Mouse (Mus musculus): ENCODE measurements around the gene Mcrip1. TPM values are rescaled to one million over a fixed set of nuclear protein-coding genes. Genes with fewer than 3 reads are reported as not detected.

The Mcrip1 gene
- total RNA-seq, 2 experiments from 2014 or later: 3.2 to 8.1 TPM

DNA sequence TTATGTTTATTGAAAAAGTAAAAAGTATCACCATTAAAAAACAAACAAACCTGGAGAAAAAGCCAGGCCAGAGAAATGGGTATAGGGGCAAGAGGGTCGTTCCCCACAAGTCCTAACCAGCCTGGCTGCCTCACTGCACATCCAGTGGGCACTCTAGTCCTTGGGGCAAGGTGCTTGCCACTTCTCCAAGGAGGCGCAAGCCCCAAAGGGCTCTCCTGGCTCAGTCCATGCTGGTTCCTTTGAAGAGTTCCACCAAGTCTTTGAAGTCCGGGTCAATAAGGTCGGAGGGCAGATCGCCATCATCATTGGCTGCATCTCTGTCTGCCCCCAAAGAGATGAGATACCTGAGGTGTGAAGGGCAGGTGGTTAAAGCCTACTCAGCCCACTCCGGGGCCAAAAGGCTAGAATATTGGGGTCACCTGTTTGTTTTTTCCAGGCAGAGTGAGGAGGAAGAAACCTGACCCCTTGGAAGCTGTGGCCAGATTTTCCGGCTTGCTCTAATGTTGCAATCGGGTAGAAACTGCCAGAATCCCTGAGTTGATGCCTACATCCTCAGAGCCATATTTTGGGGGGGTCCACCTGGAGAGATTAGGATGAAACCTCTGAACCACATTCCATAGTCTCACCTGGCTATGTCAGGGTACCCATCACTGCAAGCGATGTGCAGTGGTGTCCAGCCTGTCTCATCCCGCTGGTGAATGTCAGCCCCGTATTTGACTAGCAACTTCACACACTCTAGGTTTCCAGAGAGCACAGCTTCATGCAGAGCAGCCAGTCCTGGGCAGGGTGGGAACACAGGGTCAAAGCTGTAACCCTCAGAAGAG is 671 bp upstream of the Mcrip1 start:
- no peak for ATAC-seq (replicated peaks; ENCODE audit: low FRiP score, poor library complexity, severe bottlenecking)

DNA sequence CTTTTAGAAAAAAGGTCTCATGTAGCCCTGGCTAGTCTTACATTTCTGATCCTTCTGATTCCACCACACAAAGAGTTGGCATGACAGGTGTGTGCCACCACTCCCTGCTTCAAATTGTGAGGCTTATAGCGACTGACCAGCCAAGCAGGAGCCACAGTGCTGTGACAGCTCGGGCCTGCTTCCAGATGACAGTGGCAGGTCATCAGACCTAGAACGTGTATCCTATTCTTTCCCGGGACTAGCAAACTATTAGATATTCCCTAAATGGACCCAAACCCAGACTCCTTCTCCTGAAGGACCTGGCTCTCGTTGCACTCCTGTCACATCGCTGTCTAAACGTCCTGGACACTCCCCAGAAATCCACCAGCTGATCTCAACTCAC is 750 bp downstream of the Mcrip1 start:
- peak; percentile 36 for ATAC-seq (replicated peaks; ENCODE audit: low FRiP score, poor library complexity, severe bottlenecking)

DNA sequence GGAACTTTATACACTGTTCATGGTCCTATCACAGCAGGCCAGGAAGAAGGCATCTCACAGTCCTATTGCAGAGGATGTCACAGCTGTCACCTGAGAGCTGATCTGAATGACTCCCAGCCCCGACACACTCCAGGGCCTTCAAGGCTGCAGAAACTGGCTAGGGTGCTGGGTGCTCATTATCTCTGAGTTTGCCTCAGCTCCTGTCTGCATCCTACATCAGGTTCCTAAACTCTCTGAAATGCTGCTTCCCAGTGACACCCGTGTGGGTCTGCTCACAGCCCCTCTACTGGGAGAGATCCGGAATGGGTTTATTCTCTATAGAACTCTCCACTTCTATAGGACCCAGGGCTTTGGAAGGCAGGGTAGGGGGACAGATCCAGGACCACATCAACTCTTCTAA is 1.3 kb downstream of the Mcrip1 start:
- ATAC-seq (replicated peaks; ENCODE audit: low FRiP score, poor library complexity, severe bottlenecking): no peak

DNA sequence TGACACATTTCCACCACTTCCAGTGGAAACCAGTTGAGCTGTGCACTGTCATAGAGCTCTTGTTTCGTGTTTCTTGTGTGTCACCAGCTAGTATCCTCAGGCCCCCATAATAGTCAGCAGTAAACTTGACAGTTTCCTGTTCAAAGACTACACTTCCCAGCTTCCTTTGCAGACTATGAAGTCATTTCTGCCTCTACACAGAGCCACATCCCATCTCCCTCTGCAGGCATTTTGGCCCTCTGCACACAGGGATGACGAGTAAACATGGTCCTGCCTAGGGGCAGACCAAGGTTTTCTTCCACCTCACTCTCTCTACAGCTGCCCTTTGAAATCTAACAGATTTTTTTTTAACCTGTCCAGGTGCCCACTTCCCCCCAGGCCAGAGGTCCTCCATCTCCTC is 2.1 kb downstream of the Mcrip1 start:
- ATAC-seq (replicated peaks; ENCODE audit: low FRiP score, poor library complexity, severe bottlenecking): no peak

DNA sequence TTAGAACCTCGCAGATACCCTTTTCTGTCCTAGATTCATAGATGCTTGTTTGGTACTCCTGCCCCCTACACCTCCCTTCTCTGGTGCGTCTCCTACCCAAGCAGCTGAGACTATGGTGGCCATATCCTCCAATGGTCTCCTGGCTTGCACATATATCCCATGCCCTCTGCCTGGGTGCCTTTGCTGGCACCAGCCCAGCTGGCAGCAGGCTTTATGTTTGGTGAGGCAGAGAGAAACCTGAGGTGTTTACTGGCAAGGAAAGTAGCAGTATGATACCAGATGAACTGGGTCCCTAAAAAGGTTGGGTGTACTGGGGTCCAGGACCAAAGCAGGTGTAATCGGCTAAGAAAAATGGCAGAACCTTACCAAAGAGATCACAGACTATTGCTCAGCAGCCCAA is 3.6 kb downstream of the Mcrip1 start:
- no peak for ATAC-seq (replicated peaks; ENCODE audit: low FRiP score, poor library complexity, severe bottlenecking)

DNA sequence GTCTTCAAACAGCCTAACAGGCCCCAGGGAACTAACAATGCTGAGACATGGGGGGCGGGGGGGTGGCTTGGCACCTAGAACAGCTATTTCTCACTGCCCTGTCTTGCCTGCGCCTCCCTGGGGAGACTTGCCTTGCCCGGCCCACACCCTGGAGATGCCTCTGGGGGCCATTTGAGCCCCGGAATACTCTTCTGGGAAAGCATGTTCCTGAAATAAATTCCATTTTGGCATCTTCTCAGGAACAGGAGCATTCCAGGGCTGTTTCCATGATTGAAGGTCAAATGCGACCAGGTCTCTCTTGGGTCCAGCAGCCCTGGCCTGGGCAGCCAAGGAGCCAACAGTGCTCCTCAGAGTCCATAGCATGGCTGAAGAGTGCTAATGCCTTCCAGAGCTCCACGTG is 7.2 kb downstream of the Mcrip1 start:
- no peak for ATAC-seq (replicated peaks; ENCODE audit: low FRiP score, poor library complexity, severe bottlenecking)

DNA sequence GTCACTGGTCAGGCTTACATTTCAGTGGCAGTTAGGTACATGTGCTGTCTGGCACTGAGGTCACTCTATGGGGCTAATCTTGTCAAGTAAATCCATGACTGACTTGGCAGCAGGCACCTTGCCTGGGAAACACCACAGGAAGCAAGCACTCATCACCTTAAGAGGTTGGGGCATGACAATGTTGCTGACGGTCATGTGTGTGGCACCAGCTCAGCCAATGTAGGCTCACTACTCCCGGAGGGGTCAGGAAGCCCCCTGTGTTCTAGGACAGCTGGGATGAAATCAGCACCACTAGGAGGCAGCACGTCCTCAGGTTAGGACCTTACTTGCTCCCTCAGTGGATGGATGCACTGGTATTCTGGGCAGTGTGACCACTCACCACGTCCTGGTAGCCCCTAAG is 7.6 kb downstream of the Mcrip1 start:
- ATAC-seq (replicated peaks; ENCODE audit: low FRiP score, poor library complexity, severe bottlenecking): no peak

DNA sequence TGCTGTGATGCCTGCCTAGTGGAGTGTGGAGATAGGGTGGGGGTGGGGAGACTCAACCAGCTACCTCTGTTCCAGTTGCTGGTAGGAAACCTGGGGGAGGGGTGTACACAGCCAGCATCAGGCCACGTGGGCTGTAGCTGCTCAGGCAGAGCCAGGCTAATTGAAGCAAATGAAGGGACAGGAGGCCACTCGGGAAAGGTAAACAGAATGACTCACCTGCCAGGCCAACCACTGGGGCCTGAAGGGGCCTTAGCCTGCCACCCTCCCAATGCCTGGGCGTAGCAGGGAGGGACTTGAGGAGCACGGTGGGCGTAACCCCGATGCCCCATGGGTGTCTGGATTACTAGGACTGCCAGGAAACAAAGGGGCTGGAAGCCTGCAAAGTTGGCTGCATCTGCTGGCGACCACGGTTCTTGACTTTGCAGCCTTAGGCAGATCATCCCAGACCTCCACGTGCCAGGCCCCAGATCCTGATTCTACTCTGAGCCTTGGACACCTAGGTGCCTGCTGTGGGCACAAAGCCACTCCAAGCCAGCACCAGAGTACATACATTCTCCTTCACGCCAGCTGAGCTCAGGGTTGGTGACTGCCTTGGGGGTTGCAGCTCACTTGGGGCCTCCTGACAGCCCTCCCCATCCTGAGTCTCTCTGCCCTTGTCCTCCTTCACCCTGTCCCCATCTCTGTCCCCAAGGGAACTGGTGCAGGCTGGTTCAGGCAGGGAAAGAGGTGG is 10.1 kb downstream of the Mcrip1 start:
- ATAC-seq (replicated peaks; ENCODE audit: low FRiP score, poor library complexity, severe bottlenecking): no peak

DNA sequence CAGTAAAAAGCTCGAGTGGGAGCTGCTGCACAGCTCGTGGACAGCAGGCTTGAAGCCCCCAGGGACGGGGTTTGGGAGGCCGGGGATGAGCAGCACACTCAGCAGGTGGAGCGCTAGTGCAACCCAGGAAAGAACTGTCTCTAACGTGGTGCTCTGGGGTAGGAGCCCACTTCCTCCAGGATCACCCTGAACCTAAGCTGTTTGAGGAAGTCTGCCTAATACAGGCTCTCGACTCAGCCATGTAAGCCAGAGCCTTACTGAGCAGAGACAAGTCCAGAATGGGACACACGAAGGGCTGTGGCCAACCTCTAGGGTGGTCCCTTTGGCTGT is 10.6 kb downstream of the Mcrip1 start:
- ATAC-seq (replicated peaks; ENCODE audit: low FRiP score, poor library complexity, severe bottlenecking): no peak

DNA sequence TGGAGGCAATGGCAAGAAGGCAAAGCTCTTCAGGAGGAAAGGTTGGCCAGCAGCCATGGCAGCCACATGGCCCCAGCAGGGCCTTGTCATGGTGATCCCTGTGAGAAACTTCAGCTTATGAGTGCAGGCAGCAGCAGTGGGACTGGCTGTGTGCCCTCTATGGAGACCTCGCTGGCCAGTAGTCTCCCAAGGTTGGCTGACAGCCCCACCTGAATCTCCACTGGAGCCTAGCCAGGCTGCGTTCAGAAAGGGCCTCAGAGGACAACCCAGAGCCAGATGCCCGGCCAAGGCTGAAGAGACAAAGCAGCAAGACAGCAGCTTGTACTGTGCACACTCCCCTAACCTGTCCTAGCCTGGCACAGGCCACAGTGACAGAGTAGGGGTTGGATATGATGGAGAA is 11.0 kb downstream of the Mcrip1 start:
- ATAC-seq (replicated peaks; ENCODE audit: low FRiP score, poor library complexity, severe bottlenecking): no peak

DNA sequence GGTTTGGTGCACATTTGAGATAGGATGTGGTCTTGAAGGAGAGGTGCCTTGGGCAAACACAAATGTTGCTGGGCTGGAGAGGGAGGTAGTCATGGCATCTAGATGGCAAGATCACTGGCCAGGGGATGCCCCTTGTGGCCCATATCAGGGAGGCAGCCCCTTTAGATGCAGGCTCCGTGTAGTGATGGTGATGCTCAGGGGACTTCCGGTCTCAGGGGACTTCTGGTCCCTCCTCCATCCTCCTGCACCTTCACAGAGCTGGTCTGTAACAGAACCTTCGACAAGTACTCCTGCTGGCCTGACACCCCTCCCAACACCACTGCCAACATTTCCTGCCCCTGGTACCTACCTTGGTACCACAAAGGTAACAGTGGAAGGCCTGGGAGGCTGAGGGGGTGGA is 13.7 kb downstream of the Mcrip1 start:
- ATAC-seq (replicated peaks; ENCODE audit: low FRiP score, poor library complexity, severe bottlenecking): no peak

DNA sequence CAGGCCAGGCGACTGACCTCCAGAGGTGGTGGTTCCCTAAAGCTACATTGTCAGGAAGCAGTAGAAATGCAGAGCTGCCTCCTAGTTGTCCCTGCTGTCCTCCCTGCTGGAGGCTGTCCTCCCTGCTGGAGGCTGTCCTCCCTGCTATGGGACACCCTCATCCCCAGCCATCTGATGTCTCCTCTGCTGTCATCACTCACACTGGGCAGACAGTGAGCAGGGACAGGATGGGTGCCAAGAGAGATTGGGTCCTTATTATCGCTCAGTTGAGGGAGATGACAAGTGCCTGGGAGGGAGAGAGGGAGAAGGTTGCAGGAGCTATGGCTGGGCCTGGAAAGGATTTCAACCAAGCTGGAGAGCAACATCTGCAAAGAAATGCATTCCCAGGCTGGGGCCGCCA is 14.4 kb downstream of the Mcrip1 start:
- no peak for ATAC-seq (replicated peaks; ENCODE audit: low FRiP score, poor library complexity, severe bottlenecking)

DNA sequence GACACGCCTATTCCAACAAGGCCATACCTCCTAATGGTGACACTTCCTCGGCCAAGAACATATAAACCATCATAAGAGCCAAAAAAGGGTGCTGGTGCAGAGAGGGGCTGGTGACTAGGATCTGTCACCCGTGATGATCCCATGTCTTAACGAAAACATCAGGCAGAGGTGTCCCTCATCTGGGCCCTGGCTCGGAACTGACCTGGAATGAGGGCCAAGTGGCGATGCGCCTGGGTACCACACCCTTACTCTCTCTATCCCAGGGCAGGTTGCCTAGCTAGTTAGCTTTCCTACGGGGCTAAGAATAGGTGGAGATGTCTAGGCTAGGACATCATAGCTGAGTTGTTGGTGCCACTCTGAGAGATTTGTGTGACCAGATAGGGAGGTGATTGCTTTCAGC is 15.4 kb downstream of the Mcrip1 start:
- no peak for ATAC-seq (replicated peaks; ENCODE audit: low FRiP score, poor library complexity, severe bottlenecking)

DNA sequence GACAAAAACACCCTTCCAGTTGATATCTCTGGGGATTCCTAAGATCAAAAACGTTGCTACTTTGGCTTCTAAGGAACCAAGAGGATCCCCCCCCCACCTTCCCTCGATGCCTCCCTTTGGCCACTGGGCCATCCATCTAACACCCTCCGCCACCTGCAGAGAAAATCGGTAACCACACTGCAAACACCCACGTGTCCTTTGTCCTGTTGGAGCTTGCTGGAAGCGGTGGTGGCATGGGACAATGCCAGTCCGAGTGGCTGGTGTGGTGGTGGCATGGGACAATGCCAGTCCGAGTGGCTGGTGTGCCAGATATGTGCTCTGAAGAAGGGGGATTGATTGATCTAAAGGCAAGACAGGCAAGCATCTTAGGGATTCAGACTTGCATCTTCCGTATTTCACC is 17.9 kb downstream of the Mcrip1 start:
- no peak for ATAC-seq (replicated peaks; ENCODE audit: low FRiP score, poor library complexity, severe bottlenecking)

DNA sequence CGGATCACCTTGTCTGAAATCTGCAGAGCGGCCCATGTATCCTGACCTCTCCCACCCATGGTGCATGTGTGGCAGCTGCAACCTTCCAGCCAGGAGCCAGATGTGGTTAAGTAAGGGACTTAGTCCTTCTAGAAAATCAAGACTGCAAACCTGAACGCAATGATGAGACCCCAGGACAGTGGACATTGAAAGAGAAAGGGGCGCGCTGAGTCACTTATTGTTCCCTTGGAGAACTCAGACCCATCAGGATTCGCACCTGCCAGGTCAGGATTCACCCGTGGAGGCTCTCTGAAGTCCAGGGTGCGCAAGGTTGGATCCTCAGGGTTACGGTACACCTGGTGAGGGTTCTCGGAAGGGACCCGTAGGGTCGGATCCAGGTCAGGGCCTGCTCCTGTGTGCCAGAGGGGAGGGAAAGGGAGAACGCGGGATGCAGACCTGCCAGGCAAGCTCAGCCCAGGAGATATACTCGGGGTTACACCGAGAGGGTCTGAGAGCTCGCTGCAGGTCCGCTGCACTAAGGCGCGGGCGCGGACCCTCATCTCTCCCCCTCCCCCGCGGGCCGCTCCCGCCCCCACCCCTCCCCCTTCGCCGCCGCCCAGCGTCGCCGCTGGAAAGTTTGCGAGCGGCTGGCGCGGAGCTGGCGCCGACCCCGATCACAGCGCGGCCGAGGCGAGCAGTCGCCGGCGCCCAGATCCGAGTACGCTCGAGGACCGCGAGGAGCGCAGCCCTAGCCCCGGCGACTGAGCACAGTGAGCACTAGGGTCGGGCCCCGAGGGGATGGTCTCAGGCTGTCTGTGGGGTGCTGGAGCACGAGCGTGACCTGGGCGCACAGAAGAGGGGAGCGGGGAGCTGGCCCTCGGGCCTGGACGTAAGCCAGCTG is 19.2 kb downstream of the Mcrip1 start, which contains the start of gene Gcgr:
Gcgr (plus strand) TSS at position 615 of the 880 bp plus-strand sequence.
- no peak for ATAC-seq (replicated peaks; ENCODE audit: low FRiP score, poor library complexity, severe bottlenecking)

DNA sequence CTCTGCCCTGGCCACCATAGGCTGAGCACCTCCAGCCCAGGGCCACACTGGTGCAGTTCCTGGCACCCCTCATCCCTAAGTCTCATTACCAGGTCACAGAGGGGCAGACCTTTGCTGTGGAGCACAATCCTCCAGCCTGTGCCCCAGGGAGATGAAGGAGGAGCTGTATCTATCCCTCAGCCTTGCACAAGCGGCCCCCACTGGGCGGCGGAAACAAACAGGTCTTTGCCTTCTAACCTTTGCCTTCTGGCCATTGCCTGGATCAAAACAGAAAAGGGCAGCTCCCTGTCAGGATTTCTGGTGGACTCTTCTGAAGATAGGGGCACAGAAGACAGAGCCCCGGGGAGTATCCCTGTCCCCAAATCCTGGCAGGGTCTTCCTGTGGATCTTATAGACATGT is 20.6 kb downstream of the Mcrip1 start:
- no peak for ATAC-seq (replicated peaks; ENCODE audit: low FRiP score, poor library complexity, severe bottlenecking)

DNA sequence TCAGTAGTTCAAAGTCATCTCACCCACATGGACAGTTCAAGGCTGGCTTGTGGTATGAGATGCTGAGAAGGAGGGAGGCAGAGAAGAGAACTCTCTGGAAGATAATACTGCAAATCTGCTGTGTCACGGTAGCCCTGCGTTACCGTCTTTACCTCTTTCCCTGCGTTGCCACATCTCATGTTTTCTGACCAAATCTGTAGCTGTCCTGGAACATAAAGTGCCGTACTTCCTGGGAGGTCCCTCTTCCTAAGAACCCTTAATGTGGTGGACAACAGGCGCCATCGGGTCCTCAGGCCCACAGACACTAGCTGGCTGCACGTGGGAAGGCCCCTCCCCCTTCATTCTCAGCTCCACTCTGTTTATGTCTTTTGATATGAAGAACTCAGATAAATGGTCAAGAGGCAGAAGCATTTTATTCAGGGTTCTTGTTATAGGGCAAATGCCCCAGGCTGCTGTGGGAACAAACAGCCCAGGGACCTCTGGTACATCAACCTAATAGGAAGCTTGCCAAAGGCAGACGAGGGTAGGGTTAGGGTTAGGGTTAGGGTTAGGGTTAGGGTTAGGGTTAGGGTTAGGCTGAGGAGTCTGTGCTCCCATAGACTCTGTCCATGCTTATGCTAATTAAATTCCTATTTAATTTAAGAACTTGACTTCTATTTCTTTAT is 21.7 kb downstream of the Mcrip1 start:
- ATAC-seq (replicated peaks; ENCODE audit: low FRiP score, poor library complexity, severe bottlenecking): no peak

DNA sequence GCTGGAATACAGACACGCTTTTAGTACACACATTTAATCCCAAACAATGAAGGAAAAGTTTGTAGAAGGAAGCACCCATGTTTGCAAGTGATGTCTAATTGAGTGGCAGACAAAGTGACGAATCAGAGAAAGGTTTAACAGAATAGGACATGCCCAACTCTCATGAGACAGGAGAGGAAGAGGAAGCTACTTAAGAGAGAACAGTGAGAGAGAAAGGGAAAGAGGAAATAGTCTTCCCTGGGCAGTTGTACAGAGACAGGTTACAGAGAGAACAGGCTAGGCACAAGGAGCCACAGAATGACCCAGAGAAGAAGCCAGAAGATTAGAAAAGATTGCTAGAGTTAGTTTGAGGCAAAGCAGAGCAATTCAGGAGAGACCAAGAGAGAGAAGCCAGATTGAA is 23.6 kb downstream of the Mcrip1 start:
- no peak for ATAC-seq (replicated peaks; ENCODE audit: low FRiP score, poor library complexity, severe bottlenecking)

DNA sequence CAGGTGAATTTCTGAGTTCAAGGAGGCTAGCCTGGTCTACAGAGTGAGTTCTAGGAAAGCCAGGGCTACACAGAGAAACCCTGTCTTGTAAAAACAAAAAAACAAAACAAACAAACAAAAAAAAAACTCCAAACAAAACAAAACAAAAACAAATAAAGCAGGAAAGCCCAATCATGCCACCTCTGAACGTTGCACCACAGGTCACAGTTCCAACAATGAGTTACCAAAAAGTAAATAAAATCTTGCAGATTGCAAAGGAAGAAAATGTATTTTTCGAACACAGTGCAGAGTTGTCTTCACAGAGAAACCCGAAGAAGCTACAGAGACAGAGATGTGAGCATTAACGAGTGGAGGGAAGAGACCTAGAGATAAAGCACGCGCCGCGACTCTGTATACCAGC is 26.9 kb downstream of the Mcrip1 start:
- no peak for ATAC-seq (replicated peaks; ENCODE audit: low FRiP score, poor library complexity, severe bottlenecking)

DNA sequence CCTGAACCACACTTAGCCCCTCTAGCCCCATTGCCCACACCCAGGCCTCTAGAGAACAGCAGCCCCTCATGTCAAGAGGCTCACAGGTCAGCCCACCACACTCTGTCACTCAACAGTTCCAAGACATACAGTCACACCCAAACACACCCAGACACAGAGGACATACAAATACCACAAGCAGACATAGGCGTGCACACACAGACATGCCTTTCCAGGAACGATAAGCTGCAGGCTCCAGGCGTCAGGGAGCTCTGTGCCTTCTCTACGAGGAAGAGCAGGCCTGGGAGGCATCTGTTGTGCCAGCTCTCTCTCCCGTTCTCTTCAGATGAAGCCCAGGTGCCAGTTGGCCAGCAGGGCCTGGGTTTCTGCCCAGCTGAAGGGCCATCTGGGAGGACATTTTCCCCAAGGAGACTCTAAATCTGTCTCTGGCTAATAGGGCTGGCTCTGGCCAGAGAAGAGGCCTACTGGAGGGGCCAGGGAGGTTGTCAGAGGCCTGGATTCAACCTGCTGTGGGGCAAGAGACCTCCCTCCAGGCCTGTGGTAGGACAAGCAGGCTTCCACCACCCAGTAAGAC is 28.5 kb downstream of the Mcrip1 start:
- ATAC-seq (replicated peaks; ENCODE audit: low FRiP score, poor library complexity, severe bottlenecking): 0 out of 2 replicates have a peak, but pooled peaks have one; percentile 22
